Mouse (Mus musculus) midbrain, postnatal 0 days (tissue): Measurements from ENCODE around the gene Iqca. TPM values are rescaled to one million over a fixed set of nuclear protein-coding genes. Genes with fewer than 3 reads are reported as not detected.

Experiments used
- ATAC-seq: fragments of 200-750 bp; cut with Nextera tagmentation; 2 replicates; pipeline ENCODE4 v1.8.0; 2017; ENCODE audit warnings: moderate number of reproducible peaks, mild to moderate bottlenecking, moderate TSS enrichment, moderate library complexity; ENCODE audit not compliant: low FRiP score
- DNase-seq: peaks from one replicate; pipeline ENCODE4 v3.0.0-alpha.2; 2015; ENCODE audit warnings: low spot score
- H3K27ac ChIP-seq: fragments of 300-500 bp; sonication (generic); 2 replicates; pipeline ENCODE4 v1.5.1; 2014; ENCODE audit warnings: low read depth, mild to moderate bottlenecking, low read length, mixed read lengths
- H3K27me3 ChIP-seq: fragments of 300-500 bp; sonication (generic); 2 replicates; pipeline ENCODE4 v1.6.1; 2014; ENCODE audit warnings: low read length, control low read depth, mixed read lengths; ENCODE audit not compliant: insufficient read depth
- H3K36me3 ChIP-seq: fragments of 300-500 bp; sonication (generic); 2 replicates; pipeline ENCODE4 v1.6.1; 2014; ENCODE audit warnings: low read length, control low read depth, mixed read lengths; ENCODE audit not compliant: insufficient read depth
- H3K4me1 ChIP-seq: fragments of 300-500 bp; sonication (generic); 2 replicates; pipeline ENCODE4 v1.6.1; 2014; ENCODE audit warnings: mild to moderate bottlenecking, control low read depth, antibody characterized with exemption, low read length, mixed read lengths; ENCODE audit not compliant: insufficient read depth
- H3K4me2 ChIP-seq: fragments of 300-500 bp; sonication (generic); 2 replicates; pipeline ENCODE4 v1.6.1; 2014; ENCODE audit warnings: low read depth, mild to moderate bottlenecking, low read length, mixed read lengths; ENCODE audit not compliant: poor library complexity, severe bottlenecking
- H3K4me3 ChIP-seq: fragments of 300-500 bp; sonication (generic); 2 replicates; pipeline ENCODE4 v1.5.1; 2014; ENCODE audit warnings: low read depth, mild to moderate bottlenecking, low read length, moderate library complexity
- H3K9ac ChIP-seq: fragments of 300-500 bp; sonication (generic); replicated peaks from 2 replicates; pipeline ENCODE4 v1.6.1; 2014; ENCODE audit warnings: mild to moderate bottlenecking, low read length, moderate library complexity, mixed read lengths; ENCODE audit not compliant: poor library complexity, severe bottlenecking
- H3K9me3 ChIP-seq: fragments of 300-500 bp; sonication (generic); 2 replicates; pipeline ENCODE4 v1.6.1; 2016; ENCODE audit warnings: low read length, control low read depth
- CTCF ChIP-seq: IDR thresholded peaks from 2 replicates; pipeline ENCODE4 v1.5.1; 2016; ENCODE audit warnings: antibody characterized with exemption, mild to moderate bottlenecking
- WGBS: fragments of 180-500 bp; shearing (Covaris S2); extraction: QIAGEN DNeasy Blood & Tissue Kit; methylation state at CpG from one replicate; pipeline ENCODE4 v1.1.7; 2014; 5-methylcytosine and 5-hydroxymethylcytosine counted together
- polyA plus RNA-seq: library from polyadenylated mRNA; unstranded; fragments of >200 nt; fragmentation: Nextera tagmentation; extraction: Ambion mirVana; gene quantifications from 2 replicates; pipeline ENCODE4 v1.2.1, GENCODE M21; 2015
- total RNA-seq: library from RNA; depleted of rRNA; stranded (reverse); fragments of >200 nt; gene quantifications from 2 replicates; pipeline ENCODE4 v1.2.3, GENCODE M21; 2014

Iqca gene
- total and polyA plus RNA-seq, 2 experiments from 2014 or later: 0.83 to 2.7 TPM

DNA sequence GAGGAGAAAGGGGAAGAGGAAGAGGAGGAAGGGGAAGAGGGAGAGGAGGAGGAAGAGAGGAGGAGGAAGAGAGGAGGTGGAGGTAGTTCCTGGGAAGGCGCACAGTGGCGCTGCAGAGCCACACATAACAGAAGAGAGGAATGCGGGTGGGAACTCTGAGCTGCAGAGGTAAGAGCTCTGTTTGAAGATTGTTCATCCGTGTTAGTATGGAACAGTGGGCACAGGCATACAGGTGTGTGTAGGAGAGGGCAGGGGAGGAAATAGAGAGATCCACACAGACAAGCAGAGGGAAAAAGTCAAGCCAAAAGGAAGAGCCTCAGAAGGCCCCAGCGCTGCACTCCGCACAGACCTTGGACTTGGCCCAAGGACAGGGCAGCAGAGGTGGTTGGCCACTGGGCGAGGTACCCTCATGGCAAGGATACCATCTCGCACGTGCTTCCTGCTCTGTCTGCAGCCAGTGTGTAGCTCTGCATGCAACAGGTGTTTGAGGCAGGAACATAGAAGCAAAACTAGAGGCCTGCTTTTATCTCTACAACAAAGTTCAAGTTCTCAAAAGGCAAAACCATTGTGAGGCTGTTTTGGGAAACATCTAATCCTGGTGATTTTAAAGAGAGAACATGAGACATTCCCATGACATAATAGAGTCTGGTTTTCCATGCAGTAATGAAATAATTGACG is 60.2 kb downstream of the Iqca start:
- no peaks in the 10 kb centered on the region for H3K36me3 ChIP-seq
- no peak overlapping the region for H3K4me3 ChIP-seq
- no peak for TF ChIP-seq CTCF
- ATAC-seq (no peak), DNase-seq (no peak)
- H3K27ac ChIP-seq: no peak overlapping the region
- H3K9me3 ChIP-seq: no peaks in the 10 kb centered on the region
- no peaks in the 10 kb centered on the region for H3K4me1 ChIP-seq
- 81% methylated on average over 10 of the region's 10 CpGs for WGBS
- no peak overlapping the region for H3K4me2 ChIP-seq
- no peaks in the 10 kb centered on the region for H3K27me3 ChIP-seq
- H3K9ac ChIP-seq: no peak overlapping the region

DNA sequence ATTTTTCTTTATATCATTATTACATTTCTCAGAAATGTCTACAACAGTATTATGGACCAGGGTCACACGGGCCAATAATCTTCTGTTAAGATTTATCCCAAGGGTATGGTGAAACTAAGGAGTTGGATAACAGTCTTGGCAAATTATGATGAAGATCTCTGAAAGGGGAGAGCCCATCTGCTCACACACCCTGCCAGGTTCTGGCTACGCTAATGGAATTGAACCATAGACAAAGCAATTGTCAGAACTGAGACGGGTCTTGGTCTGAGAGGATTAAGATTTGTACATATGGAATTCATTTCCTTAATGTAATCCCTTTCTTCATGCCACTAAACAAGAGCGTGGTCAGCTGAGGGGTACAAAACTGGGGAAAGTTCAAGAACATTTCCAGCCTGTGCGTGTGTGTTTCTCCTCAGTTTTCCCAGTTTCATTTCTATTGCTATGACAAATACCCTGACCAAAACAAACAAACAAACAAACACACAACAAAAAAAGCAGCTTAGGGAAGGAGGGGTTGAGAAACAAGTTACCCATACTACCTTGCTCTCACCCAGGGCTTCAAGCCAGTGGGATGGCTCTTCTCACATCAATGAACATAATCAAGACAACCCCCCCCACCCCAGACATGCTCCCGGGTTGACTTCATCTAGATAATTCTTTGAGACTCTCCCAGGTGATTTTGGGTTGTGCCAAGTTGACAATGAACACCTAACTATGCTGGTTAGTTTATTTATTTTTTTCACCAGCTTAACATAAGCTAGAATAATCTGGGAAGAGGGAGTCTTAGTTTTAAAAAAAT is 64.8 kb downstream of the Iqca start:
- 36% methylated on average over 6 of the region's 6 CpGs for WGBS
- DNase-seq (peak; percentile 53), ATAC-seq (no peak)
- H3K4me3 ChIP-seq: no peak overlapping the region
- H3K4me1 ChIP-seq: no peaks in the 10 kb centered on the region
- H3K27ac ChIP-seq: no peak overlapping the region
- no peak for TF ChIP-seq CTCF
- no peak overlapping the region for H3K4me2 ChIP-seq
- no peaks in the 10 kb centered on the region for H3K36me3 ChIP-seq
- H3K9ac ChIP-seq: no peak overlapping the region
- no peaks in the 10 kb centered on the region for H3K9me3 ChIP-seq
- H3K27me3 ChIP-seq: no peaks in the 10 kb centered on the region

DNA sequence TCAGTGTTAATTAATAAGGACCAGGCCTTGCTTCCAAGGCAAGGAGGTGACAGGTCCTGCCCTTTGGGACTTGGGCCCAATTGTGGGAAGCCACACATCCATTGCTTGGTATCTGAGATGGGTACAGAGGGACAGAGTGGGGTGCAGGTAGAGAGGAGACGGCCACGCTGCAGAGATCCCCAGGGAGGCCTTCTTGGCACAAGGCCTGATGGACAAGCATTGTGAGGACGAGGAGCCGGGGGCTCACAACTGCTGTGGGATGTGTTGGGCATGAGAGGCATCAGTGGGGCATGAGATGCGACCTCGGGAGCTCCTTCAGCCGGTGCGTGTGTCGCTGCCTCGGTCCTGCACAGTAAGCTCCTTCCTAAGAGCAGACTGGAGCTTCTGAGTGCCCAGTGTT is 66.7 kb downstream of the Iqca start:
- H3K27ac ChIP-seq: no peak overlapping the region
- no peak for DNase-seq
- no peak overlapping the region for H3K4me2 ChIP-seq
- TF ChIP-seq CTCF: no peak
- no peaks in the 10 kb centered on the region for H3K4me1 ChIP-seq
- H3K27me3 ChIP-seq: no peaks in the 10 kb centered on the region
- WGBS: 53% methylated on average over 10 of the region's 10 CpGs
- no peak for ATAC-seq
- H3K9me3 ChIP-seq: no peaks in the 10 kb centered on the region
- H3K4me3 ChIP-seq: no peak overlapping the region
- no peaks in the 10 kb centered on the region for H3K36me3 ChIP-seq
- no peak overlapping the region for H3K9ac ChIP-seq

DNA sequence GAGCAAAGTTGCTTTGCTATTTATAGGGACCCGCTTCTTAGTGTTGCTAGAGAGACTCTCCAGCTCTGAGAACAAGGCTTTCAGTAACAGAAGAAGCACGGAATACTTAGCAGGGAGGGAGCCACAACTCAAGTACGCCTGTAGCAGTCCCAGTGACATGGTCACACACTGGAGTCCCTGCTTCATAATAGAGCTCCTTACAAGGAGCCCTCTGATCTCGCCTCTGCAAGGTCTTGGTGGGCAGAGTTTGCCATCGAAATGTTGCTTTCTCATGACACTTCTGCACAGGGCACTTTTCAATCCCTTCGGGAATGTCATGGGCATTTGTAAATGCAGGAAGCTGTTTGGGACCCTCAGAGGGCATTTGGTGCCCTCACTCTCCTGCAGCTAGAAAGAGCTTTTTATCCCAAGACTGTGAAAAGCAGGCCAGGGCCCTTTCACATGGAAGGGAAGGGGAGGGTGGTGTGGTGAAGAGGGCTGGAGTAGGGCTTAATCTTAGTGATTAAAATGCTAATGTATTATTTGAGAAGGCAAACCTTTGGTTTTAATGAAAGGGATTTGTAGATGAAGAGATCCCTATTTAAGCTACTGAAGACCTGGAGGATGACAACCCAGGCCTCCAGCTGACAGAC is 67.6 kb downstream of the Iqca start:
- H3K4me1 ChIP-seq: no peaks in the 10 kb centered on the region
- H3K4me2 ChIP-seq: no peak overlapping the region
- no peaks in the 10 kb centered on the region for H3K36me3 ChIP-seq
- no peak overlapping the region for H3K9ac ChIP-seq
- H3K27ac ChIP-seq: no peak overlapping the region
- 32% methylated on average over 6 of the region's 6 CpGs for WGBS
- no peak overlapping the region for H3K4me3 ChIP-seq
- no peaks in the 10 kb centered on the region for H3K27me3 ChIP-seq
- TF ChIP-seq CTCF: no peak
- no peak for DNase-seq
- ATAC-seq: 0 out of 2 replicates have a peak, but pooled peaks have one; percentile 16
- H3K9me3 ChIP-seq: no peaks in the 10 kb centered on the region

DNA sequence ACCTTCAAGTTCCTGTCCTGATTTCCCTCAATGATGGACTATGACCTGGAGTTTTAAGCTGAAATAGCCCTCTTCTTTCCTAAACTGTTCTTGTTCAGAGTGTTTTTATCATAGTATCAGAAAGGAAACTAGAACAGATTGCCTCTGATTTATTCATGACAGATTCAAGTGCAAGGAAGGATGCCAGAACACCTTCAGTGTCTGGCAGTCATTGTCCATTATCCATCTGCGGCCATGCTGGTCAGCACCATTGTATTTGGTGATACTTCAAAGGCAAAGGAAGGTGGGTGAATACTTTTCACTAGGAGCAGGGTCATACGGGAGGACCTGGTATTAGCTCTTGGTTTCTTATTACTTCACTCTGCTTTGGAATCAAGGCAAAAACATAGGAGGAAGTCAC is 76.9 kb downstream of the Iqca start:
- no peak overlapping the region for H3K27ac ChIP-seq
- no peak for TF ChIP-seq CTCF
- no peak overlapping the region for H3K4me3 ChIP-seq
- no peak overlapping the region for H3K9ac ChIP-seq
- no peaks in the 10 kb centered on the region for H3K4me1 ChIP-seq
- 86% methylated on average over 2 of the region's 2 CpGs for WGBS
- no peak overlapping the region for H3K4me2 ChIP-seq
- DNase-seq: no peak
- no peaks in the 10 kb centered on the region for H3K9me3 ChIP-seq
- H3K27me3 ChIP-seq: no peaks in the 10 kb centered on the region
- no peaks in the 10 kb centered on the region for H3K36me3 ChIP-seq
- ATAC-seq: no peak

DNA sequence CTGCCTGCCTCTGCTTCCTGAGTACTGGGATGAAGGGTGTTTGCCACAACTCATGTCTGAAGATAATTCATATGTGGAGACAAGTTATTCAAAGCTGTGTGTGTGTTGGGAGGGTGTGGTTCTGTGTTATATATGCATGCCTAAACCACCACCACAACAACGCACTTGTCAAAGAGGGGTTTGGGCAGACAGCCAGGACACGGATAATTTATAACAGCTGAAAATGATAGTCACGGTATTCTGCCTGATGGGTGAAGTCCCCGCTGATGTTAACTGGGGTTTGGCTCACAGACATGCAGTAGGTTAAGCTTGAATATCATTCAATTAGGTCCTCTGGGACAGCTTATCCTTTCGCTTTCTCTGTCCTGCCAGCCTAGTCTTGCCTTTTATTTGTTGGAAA is 78.4 kb downstream of the Iqca start:
- Histone ChIP-seq H3K4me1 (no peaks in the 10 kb centered on the region), H3K4me2 (no peak overlapping the region), H3K36me3 (no peaks in the 10 kb centered on the region), H3K27me3 (no peaks in the 10 kb centered on the region), H3K4me3 (no peak overlapping the region), H3K9ac (no peak overlapping the region), H3K9me3 (no peaks in the 10 kb centered on the region), H3K27ac (no peak overlapping the region)
- ATAC-seq (no peak), DNase-seq (no peak)
- no peak for TF ChIP-seq CTCF
- 23% methylated on average over 5 of the region's 5 CpGs for WGBS
